In the genomic region with DNA sequence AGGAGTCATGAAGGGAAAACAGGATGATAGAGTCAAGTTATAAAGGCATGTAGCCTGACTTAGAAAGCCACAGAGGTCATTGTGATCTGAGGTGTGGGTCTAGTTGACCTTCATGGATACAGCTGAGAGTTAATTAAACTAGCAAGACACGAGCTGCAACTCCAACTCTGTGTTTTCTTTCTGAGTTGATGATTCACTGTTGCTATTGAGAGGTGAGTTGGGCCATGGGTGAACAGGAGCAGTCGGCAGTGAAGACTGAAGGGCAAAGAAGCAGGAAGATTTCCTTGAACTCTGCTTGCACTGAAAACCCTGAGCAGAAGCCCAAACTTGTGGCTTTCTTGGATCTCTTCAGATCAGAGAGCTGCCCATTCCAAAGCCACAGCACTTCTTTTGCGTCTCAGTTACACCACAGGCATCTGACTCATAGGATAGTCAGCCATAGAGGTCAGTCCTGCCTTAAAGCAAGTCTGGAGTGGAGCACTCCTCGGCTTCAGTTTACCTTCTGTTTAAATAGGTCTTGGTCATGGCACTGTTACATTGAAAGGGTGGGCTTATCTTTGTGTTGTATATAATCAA, we compare ENCODE assay signal across 12 mouse cellular contexts.
DNase-seq lines count a peak whose midpoint lies in the region; ATAC-seq and TF ChIP-seq lines count a peak whose summit lies in the region.
"Had no signal": no experiment of that assay in that cellular context is flagged by ENCODE, and none has a peak within 500 bp of the region (broad histone marks: within the 10 kb centered on the region; RNA-seq: fewer than 3 reads in every experiment).

No protein-coding gene starts in this region.

- peaks cover 2% of the 10 kb centered on the region; the same call in 1 of the 2 replicates for H3K4me1 ChIP-seq in heart, adult 2 months (ENCODE audit: control insufficient read depth, insufficient read depth, low read length)
- no peaks in the 10 kb centered on the region for H3K4me1 ChIP-seq in thymus, adult 2 months (replicated peaks; ENCODE audit: control insufficient read depth, insufficient read depth, low read length)
- H3K4me1 ChIP-seq: forebrain, embryonic 10.5 days; hindbrain, embryonic 13.5 days; midbrain, embryonic 13.5 days had no signal

- H3K79me2 ChIP-seq in heart, adult 2 months (replicated peaks; ENCODE audit: control insufficient read depth, insufficient read depth, low read length): no peaks in the 10 kb centered on the region
- H3K79me2 ChIP-seq in myocyte (ENCODE audit: control insufficient read depth, insufficient read depth): no peaks in the 10 kb centered on the region

- H3ac ChIP-seq in myocyte (ENCODE audit: control insufficient read depth, insufficient read length): no peak overlapping the region

- no peak overlapping the region for H3K9ac ChIP-seq in heart, adult 2 months (ENCODE audit: low read depth, low read length)
- H3K9ac ChIP-seq: hindbrain, embryonic 13.5 days; midbrain, embryonic 13.5 days had no signal

- H3K4me3 ChIP-seq in heart, adult 2 months: no peak overlapping the region
- no peak overlapping the region for H3K4me3 ChIP-seq in myocyte
- no peak overlapping the region for H3K4me3 ChIP-seq in thymus, adult 2 months (ENCODE audit: control insufficient read depth, insufficient read depth, low read length)
- H3K4me3 ChIP-seq: forebrain, embryonic 10.5 days; hindbrain, embryonic 13.5 days; midbrain, embryonic 13.5 days had no signal

- POLR2A ChIA-PET in Patski (lab: Charles Lee): no interaction called here

- H3K27ac ChIP-seq in heart, adult 2 months: no peak overlapping the region
- no peak overlapping the region for H3K27ac ChIP-seq in thymus, adult 2 months (ENCODE audit: control insufficient read depth, insufficient read depth, low read length)
- H3K27ac ChIP-seq: forebrain, embryonic 10.5 days; hindbrain, embryonic 13.5 days; midbrain, embryonic 13.5 days had no signal

- TF ChIP-seq EP300 in heart, adult 2 months (IDR thresholded peaks at IDR 0.05; ENCODE audit: insufficient read depth, low read depth, low read length): no peak

- WGBS in heart, adult 2 months: 72% methylated on average over 4 of the region's 4 CpGs
- 86% methylated on average over 4 of the region's 4 CpGs for WGBS in thymus, adult 2 months

- intact Hi-C loops in heart, adult 2 months (cut with DNase I): no loop called here
- intact Hi-C loops in left cerebral cortex, postnatal 4 days (cut with DNase I): no loop called here

- ATAC-seq in Patski: peak; percentile 98
- ATAC-seq: intestine, postnatal 0 days; midbrain, embryonic 13.5 days had no signal

- H3K36me3 ChIP-seq in heart, adult 2 months (ENCODE audit: control insufficient read depth, insufficient read depth, low read length): no peaks in the 10 kb centered on the region
- H3K36me3 ChIP-seq in myocyte (ENCODE audit: control insufficient read depth, insufficient read depth): no peaks in the 10 kb centered on the region
- H3K36me3 ChIP-seq in thymus, adult 2 months (ENCODE audit: control insufficient read depth, insufficient read depth, low read length): no peaks in the 10 kb centered on the region
- H3K36me3 ChIP-seq: forebrain, embryonic 10.5 days; hindbrain, embryonic 13.5 days; midbrain, embryonic 13.5 days had no signal

- in situ Hi-C loops in Patski (cut with MboI; ENCODE audit: low pct_unique_long_range_greater_than_20kb): no loop called here

- no peak for TF ChIP-seq POLR2A in heart, adult 2 months (IDR thresholded peaks at IDR 0.05; ENCODE audit: insufficient read depth, low read depth, low read length)
- no peak for TF ChIP-seq POLR2A in myocyte (IDR thresholded peaks at IDR 0.05; ENCODE audit: insufficient read length, low read depth)
- TF ChIP-seq POLR2A in thymus, adult 2 months (IDR thresholded peaks at IDR 0.05; ENCODE audit: control insufficient read depth, extremely low read depth, insufficient read depth, low read length, poor library complexity): no peak

- H3K27me3 ChIP-seq in heart, adult 2 months (ENCODE audit: control insufficient read depth, insufficient read depth, low read length): no peaks in the 10 kb centered on the region
- H3K27me3 ChIP-seq in Patski (no peaks in the 10 kb centered on the region), myocyte (ENCODE audit: control insufficient read depth, insufficient read depth, insufficient read length) (no peaks in the 10 kb centered on the region)
- H3K27me3 ChIP-seq in thymus, adult 2 months (ENCODE audit: control insufficient read depth, insufficient read depth, low read length): no peaks in the 10 kb centered on the region
- H3K27me3 ChIP-seq: hindbrain, embryonic 13.5 days; midbrain, embryonic 13.5 days had no signal

- H3K4me2 ChIP-seq in myocyte (ENCODE audit: low read depth): peak overlapping the region; percentile 71
- H3K4me2 ChIP-seq: hindbrain, embryonic 13.5 days; midbrain, embryonic 13.5 days had no signal

- DNase-seq in heart, adult 11 months: peak; percentile 79
- DNase-seq in heart, adult 2 months: no peak
- DNase-seq in ovary, adult 18-20 months (ENCODE audit: low spot score): peak; percentile 30
- DNase-seq in ovary, postnatal 14 days (ENCODE audit: low spot score): no peak
- peak; percentile 76 for DNase-seq in Patski (ENCODE audit: low read depth, low spot score)
- DNase-seq in left cerebral cortex, postnatal 4 days: no peak
- DNase-seq in thymus, adult 2 months: no peak

- CTCF ChIA-PET in Patski (lab: Charles Lee): interaction anchor here (1.6 kb wide), 1 partner anchor 157 kb away, joined by 3 read pairs; no protein-coding TSS in a partner anchor

- TF ChIP-seq CTCF in heart, adult 2 months (IDR thresholded peaks at IDR 0.05): no peak
- no peak for TF ChIP-seq CTCF in Patski (IDR thresholded peaks at IDR 0.05)
- no peak for TF ChIP-seq CTCF in thymus, adult 2 months (IDR thresholded peaks at IDR 0.05; ENCODE audit: borderline replicate concordance, control insufficient read depth, extremely low read depth, insufficient read depth, low read length, poor library complexity)

TF ChIP-seq in myocyte, 11 proteins besides CTCF, POLR2A, EP300 and RAD21:
- TF ChIP-seq MAX (IDR thresholded peaks at IDR 0.05; ENCODE audit: low read depth) (no peak), USF1 (IDR thresholded peaks at IDR 0.05; ENCODE audit: low read depth) (no peak), MYOD1 (IDR thresholded peaks at IDR 0.05; ENCODE audit: control insufficient read depth in 1 of 3, insufficient read length in 2 of 3, low read depth in 2 of 3) (peak in 1 of 3 experiments; percentile 42), POLR2AphosphoS2 (IDR thresholded peaks at IDR 0.05; ENCODE audit: insufficient read length, low read depth) (no peak), TCF12 (IDR thresholded peaks at IDR 0.05; ENCODE audit: insufficient read depth, poor library complexity, severe bottlenecking) (peak; percentile 28), MYOG (IDR thresholded peaks at IDR 0.05; ENCODE audit: control insufficient read depth in 1 of 3, insufficient read depth in 1 of 3, insufficient read length in 2 of 3, low read depth in 2 of 3) (peak in 1 of 3 experiments; percentile 22), E2F4 (IDR thresholded peaks at IDR 0.05; ENCODE audit: insufficient read depth) (no peak), CEBPB (IDR thresholded peaks at IDR 0.05; ENCODE audit: insufficient read depth, poor library complexity, severe bottlenecking) (peak; percentile 63), TCF3 (IDR thresholded peaks at IDR 0.05; ENCODE audit: insufficient read length, low read depth) (no peak), REST (IDR thresholded peaks at IDR 0.05; ENCODE audit: insufficient read depth, insufficient read length) (no peak)

Comparison
In these comparisons a context has a peak if more than half of its experiments do, and no peak if none do; other contexts are left out.
1. DNase-seq: peak in heart, adult 11 months (single experiment), ovary, adult 18-20 months (single experiment) and Patski (single experiment); none in heart, adult 2 months (0 of 2), ovary, postnatal 14 days (single experiment), left cerebral cortex, postnatal 4 days (single experiment) and thymus, adult 2 months (single experiment).